Mouse (Mus musculus) embryo, embryonic 11.5 days (tissue): ENCODE measurements around the gene Hoxd3.

Experiments
- DNase-seq: peaks from one replicate; pipeline ENCODE4 v3.0.0-alpha.2; 2012; ENCODE audit warnings: low read depth, low spot score

Hoxd3 gene

DNA sequence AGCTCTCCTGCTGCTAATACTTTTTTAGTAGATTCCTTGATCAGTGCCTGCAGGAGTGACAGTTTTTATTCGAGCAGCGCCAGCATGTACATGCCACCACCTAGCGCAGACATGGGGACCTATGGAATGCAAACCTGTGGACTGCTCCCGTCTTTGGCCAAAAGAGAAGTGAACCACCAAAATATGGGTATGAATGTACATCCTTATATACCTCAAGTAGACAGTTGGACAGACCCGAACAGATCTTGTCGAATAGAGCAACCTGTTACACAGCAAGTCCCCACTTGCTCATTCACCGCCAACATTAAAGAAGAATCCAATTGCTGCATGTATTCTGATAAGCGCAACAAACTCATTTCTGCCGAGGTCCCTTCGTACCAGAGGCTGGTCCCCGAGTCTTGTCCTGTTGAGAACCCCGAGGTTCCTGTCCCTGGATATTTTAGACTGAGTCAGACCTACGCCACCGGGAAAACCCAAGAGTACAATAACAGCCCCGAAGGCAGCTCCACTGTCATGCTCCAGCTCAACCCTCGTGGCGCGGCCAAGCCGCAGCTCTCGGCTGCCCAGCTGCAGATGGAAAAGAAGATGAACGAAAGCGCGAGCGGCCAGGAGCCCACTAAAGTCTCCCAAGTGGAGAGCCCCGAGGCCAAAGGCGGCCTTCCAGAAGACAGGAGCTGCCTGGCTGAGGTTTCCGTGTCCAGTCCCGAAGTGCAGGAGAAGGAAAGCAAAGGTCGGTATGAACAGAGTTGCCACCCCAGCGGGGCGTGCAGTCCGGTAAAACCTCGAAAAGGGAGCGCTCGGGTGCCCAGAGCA is 19.5 kb upstream of the Hoxd3 start:
- DNase-seq = no peak

DNA sequence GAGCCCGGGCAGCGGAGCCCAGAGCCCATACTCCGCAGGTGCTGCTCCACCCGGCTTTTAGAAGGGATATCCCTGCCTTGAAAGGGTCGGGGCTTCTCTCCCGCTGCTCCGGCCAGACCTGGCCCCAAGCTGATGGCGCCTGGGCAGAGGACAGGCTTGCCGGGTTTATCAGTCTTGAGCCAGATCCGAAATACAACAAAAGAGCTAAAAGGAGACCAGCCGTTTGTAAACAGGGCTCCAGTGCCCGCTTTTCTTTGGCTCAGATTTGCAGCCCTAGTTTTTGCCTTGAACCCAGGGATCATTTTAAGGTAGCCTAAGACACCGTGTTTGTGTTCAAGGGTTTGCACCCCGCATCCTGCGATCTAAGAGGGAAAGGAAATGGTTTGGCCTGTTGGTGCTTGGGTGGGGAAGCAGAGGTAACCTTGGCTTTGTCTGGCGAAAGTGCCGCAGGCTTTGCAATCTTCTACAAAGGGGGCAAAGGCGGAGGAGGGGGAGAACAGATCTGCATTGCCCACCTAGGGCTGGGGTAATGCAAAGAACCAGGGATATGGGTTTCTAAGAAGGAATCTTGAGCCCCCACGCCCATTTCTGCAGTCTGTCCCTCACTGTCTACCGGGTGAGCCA is 18.8 kb upstream of the Hoxd3 start:
- DNase-seq = no peak

DNA sequence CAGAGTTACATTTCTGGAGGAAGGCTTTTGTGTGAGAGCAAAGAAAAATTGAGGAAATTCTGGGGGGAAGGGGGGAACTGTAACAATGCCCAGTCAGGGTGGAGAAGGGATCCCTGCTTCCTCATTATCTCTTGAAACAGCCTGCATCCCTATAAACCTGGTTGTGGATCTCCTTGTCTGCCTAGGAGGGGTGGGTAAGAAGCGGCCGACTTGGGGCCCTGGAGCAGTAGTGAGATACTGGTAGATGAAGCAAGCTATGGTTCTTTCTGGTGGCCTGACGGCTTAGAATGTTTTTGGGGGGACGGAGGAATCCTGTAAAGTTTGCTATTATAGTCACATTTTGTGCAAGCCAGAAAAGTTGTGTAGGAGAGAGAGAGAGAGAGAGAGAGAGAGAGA is 18.3 kb upstream of the Hoxd3 start:
- DNase-seq = no peak

DNA sequence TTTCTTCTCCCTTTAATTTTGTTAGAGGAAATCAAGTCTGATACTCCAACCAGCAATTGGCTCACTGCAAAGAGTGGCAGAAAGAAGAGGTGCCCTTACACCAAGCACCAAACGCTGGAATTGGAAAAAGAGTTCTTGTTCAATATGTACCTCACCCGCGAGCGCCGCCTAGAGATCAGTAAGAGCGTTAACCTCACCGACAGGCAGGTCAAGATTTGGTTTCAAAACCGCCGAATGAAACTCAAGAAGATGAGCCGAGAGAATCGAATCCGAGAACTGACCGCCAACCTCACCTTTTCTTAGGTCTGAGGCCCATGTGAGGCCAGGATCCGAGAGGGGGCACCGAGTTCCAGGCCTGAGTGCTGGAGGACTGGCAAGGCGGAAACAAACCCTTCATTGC is 17.7 kb upstream of the Hoxd3 start:
- DNase-seq = no peak

DNA sequence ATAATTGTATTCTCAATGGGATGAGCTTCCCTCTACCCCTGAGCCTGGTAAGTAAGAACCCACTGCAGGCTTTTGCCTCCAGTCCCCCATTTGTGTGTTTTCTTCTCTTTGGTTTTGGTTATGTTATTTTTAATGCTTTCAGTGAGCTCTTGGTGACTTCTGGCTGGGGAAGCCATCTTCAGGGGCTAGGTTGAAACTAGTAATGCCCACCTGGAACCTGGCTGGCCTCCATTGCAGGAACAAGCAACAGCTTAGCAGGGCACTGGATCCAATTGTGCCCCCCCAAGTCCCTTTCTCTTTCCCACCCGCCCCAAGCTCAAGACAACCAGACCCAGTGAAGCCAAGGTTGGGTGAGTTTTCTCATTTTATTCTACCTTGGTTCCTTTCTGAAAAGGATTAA is 16.3 kb upstream of the Hoxd3 start:
- no peak for DNase-seq

DNA sequence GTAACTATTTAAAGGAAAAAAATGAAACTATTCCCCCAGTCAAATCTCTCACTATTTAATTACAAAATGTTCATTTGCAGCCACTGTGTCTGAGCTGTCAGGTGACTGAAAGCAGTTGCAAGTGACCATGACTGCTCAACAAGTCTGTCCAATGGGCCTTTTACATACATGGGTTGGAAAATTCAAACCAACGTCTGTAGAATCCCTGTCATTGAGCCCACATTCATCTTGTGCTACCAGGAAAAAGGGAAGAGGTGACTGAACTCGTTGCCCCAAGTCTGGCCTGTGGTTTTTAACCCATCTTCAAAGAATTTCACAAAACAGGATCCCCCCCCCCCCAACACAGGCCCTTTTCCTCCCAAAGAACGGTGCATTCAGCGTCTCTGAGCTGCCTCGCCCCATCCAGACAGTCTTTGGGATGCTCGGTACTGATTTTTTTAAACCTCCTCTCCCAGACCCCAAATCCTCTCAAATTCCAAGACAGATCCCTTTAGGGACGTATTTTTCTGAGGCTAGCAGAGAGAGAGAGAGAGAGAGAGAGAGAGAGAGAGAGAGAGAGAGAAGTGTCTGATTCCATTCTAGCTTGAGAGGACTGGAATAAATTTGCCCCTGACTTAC is 15.8 kb upstream of the Hoxd3 start:
- no peak for DNase-seq

DNA sequence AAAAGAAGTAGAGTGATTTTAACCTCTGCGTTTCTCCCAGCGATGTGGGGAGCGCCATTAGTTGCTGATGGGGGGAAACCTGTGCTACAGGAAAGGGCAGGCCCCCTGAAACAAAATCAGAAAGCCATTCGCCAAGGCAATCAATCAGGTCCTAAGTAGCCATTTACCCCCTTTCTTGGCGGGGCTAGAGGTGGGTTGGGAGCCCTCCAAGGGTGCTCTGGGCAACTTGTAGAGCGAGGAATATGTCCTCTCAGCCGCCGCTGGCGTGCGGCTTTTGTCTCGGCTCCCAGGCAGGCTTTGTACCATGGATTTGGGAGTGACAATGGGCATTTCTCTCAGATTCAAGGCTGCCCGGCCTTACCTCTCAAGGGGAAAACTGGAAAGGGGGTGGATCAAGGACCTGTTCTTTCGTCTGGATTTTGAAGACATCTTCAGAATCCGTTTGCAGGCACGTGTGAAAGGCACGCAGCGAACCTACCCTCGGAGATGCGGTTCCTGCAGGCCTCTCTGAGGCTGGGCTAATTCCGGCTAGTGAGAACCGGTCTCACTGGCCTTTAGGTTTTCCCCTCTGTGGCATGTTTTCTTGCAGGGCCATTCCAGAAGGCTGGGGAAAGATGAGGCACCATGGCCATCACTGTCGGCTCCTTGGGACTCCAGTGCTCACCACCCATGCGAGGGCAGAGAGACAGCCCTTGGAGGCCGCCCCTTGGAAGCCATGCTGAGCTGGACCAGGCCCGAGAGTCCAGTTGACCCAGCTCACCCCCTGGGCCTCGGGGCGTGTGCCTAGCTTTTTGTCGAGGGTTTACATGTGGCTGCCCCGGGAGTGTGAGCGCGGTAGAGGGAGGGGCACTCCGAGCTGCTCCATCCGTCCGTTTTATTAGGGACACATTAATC is 15.0 kb upstream of the Hoxd3 start:
- no peak for DNase-seq

DNA sequence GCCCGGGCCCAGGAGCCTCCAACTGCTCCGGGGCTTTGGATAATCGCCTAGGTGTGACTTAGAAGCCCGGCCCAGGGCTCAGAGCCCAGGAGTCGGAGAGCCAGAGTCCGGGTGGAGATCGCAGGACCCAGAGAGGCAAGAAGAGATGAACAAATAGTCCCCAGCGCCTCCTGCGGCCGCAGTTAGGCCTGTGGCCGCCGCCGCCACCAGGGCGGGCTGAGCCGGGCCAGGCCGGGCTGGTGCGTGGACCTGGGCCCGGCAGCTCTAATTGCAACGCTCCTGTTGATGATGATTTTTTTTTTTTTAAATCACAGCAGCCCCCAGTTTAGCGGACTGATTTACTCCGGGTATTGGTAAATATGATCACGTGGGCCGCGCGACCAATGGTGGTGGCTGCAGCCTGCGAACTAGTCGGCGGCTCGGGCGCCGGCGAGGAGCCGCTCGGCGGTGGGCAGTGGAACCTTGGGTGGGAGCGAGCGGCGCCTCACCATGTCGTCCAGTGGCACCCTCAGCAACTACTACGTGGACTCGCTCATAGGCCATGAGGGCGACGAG is 14.1 kb upstream of the Hoxd3 start, which contains the start of gene Hoxd9:
Hoxd9 (plus strand) TSS at position 161 of the 555 bp plus-strand sequence.
- DNase-seq = no peak

DNA sequence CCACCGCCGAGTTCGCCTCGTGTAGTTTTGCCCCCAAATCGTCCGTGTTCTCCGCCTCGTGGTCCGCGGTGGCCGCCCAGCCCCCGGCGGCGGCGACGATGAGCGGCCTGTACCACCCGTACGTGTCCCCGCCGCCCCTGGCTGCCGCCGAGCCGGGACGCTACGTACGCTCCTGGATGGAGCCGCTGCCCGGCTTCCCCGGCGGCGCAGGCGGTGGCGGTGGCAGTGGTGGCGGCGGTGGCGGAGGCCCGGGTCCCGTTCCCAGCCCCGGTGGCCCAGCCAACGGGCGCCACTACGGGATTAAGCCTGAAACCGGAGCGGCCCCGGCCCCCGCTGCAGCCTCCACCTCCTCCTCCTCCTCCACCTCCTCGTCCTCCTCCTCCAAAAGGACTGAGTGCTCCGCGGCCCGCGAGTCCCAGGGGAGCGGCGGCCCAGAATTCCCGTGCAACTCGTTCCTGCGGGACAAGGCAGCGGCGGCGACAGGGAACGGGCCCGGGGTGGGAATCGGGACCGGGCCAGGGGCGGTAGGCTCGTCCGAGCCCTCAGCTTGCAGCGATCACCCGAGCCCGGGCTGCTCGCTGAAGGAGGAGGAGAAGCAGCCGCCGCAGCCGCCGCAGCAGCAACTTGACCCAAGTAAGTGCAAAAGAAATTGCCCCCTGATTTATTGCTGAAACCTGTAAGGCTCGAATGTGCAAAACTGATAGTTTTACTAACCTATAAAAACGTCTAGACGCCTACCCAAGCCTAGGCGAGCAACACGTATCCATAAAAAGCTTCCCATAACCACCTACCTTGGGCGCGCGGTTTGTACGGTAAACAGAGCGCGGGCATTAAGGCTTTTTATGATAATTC is 13.3 kb upstream of the Hoxd3 start:
- no peak for DNase-seq

DNA sequence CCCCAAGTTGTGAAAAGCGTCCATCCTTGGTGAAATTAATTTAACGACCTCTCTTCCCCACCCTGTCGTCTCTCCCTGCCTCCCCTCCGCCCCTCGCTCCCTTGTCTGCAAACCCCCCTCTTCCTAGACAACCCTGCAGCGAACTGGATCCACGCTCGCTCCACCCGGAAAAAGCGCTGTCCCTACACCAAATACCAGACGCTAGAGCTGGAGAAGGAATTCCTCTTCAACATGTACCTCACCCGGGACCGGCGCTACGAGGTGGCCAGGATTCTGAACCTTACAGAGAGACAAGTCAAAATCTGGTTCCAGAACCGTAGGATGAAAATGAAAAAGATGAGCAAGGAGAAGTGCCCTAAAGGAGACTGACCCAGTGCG is 12.7 kb upstream of the Hoxd3 start:
- DNase-seq = no peak

DNA sequence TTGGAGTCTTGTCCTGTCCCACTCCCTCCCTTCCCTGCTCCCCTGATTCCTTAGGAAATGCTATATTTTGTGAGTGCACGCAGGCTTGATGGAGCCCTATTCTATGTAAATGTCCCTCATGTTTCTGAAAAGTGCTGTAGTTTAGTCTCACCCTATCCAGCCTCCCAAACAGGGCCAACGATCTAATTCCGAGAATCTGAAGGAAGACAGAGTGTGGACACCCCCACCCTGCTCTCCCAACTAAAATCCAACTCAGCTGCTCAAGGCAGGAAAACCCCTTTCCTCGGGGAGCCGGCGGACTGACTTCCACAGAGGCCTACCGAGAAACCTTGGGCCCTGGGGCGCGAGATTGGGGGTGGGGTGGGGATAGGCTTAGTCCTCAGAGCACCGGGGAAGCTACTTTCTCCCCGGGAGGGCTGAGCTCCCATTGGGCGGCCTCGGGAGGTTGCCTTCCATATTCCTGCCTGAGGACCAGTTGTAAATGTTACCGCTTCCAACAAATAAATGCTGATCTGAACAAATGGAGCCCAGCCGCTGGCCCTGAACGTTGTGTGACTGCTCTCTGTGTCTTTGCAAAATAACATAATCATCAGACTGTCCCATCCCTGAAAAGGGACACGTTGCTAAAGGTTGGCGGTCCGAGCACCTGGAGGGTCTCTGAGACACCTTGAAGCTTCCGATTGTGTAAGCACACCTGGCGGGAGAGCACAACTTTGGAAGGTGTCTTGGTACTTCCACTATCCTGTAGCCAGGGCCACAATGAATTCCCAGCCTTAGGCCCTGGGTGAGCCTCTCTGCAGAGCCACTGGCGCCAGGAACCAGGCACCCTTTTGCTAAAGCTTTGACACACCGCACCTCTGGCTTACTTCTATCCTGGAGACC is 11.8 kb upstream of the Hoxd3 start:
- no peak for DNase-seq

DNA sequence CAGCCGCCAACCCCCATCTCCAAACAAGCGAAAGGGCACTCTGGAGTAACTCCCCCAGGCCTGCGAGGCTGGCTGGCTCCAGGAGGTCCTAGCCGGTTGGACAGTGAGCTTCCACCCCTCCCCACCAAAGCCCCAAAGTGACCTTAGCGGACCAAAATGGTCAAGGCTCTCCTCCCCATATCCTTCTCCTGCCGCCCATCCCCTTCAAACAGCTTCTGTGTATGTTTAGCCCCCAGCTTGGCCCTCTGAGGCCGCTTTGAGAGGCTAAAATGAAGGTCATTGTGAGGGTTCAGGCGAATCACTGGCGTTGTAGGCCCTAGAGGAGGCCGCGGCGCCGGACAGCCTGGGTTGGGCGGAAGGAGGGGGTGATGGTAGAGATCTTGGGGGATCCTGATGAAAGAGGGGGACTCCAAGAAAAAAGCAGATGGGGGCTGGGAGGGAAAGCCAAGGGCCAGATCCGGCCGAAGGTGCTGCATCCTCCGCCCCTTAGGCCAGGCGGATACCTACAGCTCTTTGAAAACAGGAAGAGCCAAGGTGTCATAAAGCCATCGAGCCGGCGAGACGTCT is 11.1 kb upstream of the Hoxd3 start:
- DNase-seq = no peak

DNA sequence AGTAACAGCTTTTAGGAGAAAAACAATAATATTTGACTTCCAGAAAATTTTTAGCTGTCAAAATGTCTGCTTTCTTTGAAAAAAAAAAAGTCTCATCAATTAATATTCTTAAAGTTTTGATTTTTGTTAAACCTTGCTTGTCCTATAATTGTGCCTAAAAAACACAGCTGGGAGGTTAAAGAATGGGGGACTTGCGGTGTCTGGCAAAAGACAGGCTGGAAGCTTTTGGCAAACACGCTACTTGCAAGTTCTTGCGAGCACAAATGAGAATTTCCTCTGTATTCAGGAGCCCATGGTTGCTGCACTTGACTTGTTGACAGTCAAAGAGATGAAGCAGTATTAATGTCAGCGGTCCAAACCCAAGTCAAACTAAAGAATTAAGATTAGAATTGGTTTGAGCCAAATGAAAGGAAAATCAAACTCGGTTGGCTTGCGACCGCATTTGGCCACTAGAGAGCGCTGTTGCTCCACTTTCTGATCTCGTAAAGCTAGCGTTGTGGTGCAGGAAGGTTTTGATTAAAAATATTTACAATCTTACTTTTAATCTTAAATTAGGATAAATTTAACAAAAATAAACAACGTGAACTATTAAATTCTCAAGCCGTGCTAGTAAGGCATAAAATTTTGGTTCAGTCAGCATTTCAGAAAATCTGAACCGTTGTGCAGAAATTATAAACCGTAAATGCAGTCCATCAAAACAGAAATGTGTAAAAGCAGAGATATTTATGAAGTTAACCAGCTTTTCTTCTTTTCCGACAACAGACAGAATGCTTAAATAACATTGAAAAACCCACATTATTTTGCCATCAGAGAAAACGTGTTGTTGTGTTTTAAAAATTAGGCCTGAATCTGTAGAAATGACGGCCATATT is 9.5 kb upstream of the Hoxd3 start:
- DNase-seq = no peak

DNA sequence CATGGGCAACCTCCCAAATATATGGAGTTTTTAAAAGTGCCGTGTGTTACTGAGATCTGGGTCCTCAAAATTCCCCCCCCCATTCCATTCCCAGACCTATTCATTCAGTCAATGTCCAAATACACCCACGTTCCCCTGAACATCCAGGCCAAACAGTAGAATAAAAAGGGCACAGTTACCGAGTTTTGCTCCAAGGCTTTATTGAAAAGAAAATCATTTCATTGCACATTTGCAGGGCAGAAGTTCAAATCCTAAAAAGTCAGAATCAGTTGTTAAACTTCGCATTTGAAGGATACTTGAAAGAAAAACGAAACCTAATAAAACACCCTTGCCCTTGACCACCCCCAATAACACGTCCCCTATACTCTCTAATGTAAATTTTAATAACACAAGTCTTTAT is 8.9 kb upstream of the Hoxd3 start:
- DNase-seq = no peak

DNA sequence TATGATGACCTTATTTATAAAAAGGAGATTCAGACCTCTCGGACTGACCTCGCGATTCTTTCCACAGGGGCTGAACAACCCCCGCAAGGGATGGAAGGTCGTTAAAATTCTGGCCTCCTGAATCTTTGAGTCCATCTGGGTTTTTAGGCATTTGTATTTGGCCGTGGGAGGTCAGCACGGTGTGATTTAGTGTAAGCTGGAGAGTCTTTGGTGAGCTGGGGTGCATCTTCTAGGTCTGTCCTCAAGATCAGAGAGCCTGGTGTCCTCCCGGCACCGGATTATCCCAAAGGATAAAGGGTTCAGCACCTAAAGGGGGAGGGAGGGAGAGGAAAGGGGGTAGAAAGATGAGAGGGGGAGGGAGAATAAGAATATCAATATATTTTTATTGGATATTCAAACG is 8.4 kb upstream of the Hoxd3 start:
- no peak for DNase-seq

DNA sequence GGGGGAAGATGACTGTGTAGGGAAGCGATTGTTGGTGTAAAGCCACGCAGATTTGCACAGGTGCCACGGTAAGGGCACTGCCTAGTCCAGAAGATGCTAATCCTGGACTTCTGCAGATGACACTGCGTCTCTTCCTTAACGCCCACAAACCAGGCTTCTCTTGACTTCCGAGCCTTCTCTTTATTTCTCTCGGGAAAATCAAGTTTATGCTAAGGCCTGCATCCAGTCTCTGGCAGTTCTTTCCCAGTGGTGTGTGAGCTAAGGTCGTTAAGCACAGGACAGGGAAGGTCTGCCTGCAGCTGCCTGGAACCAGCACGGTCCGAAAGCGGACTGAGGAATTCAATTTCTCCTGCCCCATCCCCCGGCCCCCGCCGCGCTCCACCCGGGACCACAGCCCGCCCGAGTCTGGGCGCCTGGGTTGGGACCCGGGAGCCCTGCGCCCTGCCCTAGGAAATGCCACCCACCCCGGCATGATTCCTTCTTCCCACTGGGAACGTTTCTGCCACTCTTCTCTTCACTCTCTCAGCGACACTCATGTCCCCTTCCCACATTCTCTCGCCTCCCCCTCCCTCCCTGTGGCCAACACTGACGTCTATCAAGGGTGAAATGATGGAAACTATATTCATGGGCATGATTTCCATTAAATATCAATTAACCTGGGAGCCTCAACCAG is 7.9 kb upstream of the Hoxd3 start:
- DNase-seq = no peak

DNA sequence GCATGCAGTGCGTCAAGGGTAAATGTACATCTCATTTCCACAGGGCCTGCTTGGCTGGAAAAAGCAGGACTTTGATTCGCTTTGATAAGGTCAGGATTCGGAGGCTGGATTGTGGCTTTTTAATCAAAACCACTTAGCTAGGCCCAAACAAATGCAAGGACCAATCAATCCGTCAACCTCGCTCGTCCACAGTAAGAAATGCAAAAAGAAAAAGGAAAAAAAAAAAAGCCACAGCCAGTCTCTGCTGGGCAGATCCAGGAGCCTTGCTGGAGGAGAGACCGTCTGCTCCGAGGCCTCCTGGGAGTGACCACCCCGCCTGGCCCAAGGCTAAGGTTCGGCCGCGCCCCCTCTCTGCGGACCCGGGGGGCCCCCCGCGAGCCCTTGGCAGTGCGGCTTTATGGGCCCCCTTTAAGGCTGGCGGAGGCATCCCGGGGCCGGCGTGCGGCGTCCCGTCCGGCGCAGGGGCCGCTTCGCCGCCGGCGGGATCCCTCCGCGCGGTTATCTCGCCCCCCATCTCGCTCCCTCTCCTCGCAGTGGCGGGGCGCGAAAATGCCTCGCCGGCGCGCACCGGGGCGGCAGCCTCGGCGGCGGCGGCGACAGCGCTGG is 7.2 kb upstream of the Hoxd3 start, which contains the start of gene Hoxd8:
Hoxd8 (plus strand) TSS at position 223 of the 606 bp plus-strand sequence.
- no peak for DNase-seq
